Mouse (Mus musculus): ENCODE measurements around the gene Spryd3. TPM values are rescaled to one million over a fixed set of nuclear protein-coding genes. Genes with fewer than 3 reads are reported as not detected.

Gene Spryd3
- polyA plus RNA-seq, 1 experiment = 46.6 TPM

DNA sequence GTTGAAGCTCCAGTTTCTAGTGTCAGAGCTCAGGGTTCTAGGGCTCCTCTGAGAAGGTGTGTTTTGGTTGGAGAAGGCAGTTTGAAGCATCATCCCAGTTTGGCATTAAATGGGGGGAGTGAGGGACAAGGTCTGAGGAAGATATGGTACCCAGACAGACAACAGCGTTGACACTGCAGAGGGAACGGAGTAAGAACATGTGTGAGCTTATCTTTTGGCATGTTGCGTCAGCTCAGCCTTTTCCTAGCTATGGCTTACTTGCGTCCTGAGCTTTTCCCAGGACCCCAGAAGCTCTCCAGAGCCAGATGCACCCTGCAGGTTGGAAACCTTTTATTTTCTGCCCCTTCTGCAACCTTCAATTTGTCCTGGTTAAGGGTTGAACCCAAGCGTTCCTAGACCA, 10.1 kb upstream of the Spryd3 start:
- no peaks in the 10 kb centered on the region for H3K36me3 ChIP-seq (ENCODE audit: control insufficient read depth, insufficient read depth, low read length)
- no peak overlapping the region for H3K27ac ChIP-seq (ENCODE audit: control insufficient read depth, insufficient read depth, low read depth, low read length)
- H3K4me3 ChIP-seq (ENCODE audit: control insufficient read depth, low read depth, low read length) = no peak overlapping the region
- TF ChIP-seq POLR2A (IDR thresholded peaks at IDR 0.05; ENCODE audit: control insufficient read depth, low read depth, low read length) (no peak), CTCF (IDR thresholded peaks at IDR 0.05; ENCODE audit: control insufficient read depth, insufficient read depth, insufficient replicate concordance, low read depth, low read length) (no peak)
- H3K27me3 ChIP-seq (ENCODE audit: control insufficient read depth, insufficient read depth, low read length) = no peaks in the 10 kb centered on the region; the same call in none of the 2 replicates
- H3K4me1 ChIP-seq (ENCODE audit: control insufficient read depth, insufficient read depth, low read length) = peaks cover 13% of the 10 kb centered on the region

DNA sequence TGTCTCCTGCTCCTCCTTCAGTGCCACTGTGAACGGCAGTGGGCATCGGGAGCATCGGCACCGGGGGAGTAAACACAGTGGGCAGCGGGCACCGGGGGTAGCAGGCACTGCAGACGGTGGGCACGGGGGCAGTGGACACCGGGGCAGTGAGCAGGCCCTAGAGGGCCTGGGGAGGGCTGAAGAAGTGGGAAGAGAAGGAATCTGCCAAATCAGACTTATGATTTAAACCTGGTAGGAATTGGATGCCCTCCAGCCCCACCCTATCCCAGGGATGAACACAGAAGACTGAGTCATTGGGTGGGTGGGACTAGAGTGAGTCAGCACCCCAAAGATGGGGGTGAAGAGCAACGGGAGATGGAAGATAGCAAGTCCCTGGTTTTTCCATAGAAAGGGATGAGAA, 9.3 kb upstream of the Spryd3 start:
- Histone ChIP-seq H3K27ac (ENCODE audit: control insufficient read depth, insufficient read depth, low read depth, low read length) (peak overlapping the region; percentile 20; the same call in 1 of the 2 replicates), H3K4me3 (ENCODE audit: control insufficient read depth, low read depth, low read length) (peak overlapping the region; percentile 49), H3K4me1 (ENCODE audit: control insufficient read depth, insufficient read depth, low read length) (peaks cover 10% of the 10 kb centered on the region), H3K36me3 (ENCODE audit: control insufficient read depth, insufficient read depth, low read length) (no peaks in the 10 kb centered on the region), H3K27me3 (ENCODE audit: control insufficient read depth, insufficient read depth, low read length) (no peaks in the 10 kb centered on the region; the same call in none of the 2 replicates)
- TF ChIP-seq CTCF (IDR thresholded peaks at IDR 0.05; ENCODE audit: control insufficient read depth, insufficient read depth, insufficient replicate concordance, low read depth, low read length) (no peak), POLR2A (IDR thresholded peaks at IDR 0.05; ENCODE audit: control insufficient read depth, low read depth, low read length) (no peak)

DNA sequence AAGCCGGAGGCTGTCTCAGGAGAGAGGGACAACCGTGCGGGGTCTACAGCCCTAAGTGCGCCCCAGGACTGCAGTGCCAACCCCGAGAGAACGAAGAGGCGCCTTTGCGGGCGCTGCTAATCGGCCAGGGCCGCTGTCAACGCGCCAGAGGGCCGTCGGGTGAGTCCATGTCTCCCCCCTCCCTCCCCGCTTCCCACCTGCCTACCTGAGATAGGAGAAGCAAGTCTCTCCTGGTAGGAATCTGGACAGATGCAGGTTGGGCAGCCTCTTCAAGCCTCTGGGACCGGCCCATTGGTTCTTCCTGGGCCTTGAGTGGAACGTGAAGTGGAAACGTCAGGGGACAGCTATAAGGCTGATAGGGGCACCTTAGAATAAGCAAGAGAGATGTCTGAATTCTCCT, 8.7 kb upstream of the Spryd3 start:
- TF ChIP-seq CTCF (IDR thresholded peaks at IDR 0.05; ENCODE audit: control insufficient read depth, insufficient read depth, insufficient replicate concordance, low read depth, low read length) = no peak
- TF ChIP-seq POLR2A (IDR thresholded peaks at IDR 0.05; ENCODE audit: control insufficient read depth, low read depth, low read length) = no peak
- H3K4me1 ChIP-seq (ENCODE audit: control insufficient read depth, insufficient read depth, low read length) = peaks cover 10% of the 10 kb centered on the region
- no peaks in the 10 kb centered on the region for H3K36me3 ChIP-seq (ENCODE audit: control insufficient read depth, insufficient read depth, low read length)
- H3K27me3 ChIP-seq (ENCODE audit: control insufficient read depth, insufficient read depth, low read length) = no peaks in the 10 kb centered on the region; the same call in none of the 2 replicates
- peak overlapping the region; percentile 49 for H3K4me3 ChIP-seq (ENCODE audit: control insufficient read depth, low read depth, low read length)
- 0 out of 2 replicates have a peak overlapping the region, but pooled peaks have one; percentile 20 for H3K27ac ChIP-seq (ENCODE audit: control insufficient read depth, insufficient read depth, low read depth, low read length)

DNA sequence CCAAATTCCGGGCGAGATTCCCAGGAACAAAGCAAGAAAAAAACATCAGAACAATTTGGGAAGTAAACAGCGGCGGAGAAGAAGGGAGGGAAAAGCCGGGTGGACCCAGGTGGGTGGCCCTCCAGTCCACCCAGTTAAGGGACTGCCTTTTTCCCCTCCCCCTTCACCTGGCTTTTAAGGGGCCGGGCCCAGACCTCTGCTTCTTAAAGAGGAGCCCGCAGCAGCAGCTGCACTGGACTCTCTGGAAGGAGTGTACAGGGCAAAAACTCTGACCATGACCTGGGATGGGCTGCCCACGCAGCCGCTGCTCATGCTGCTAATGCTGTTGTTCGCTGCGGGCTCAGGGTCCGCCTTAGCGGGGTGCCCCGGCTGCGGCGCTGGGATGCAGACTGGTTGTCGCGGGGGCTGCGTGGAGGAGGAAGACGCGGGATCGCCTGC, 8.3 kb upstream of the Spryd3 start, which contains the start of gene Igfbp6:
TSS of gene Igfbp6 (plus strand) at position 89 of the 438 bp plus-strand sequence.
- Histone ChIP-seq H3K27ac (ENCODE audit: control insufficient read depth, insufficient read depth, low read depth, low read length) (peak within 1 kb of the TSS; percentile 74), H3K4me1 (ENCODE audit: control insufficient read depth, insufficient read depth, low read length) (peaks cover 10% of the 10 kb centered on the region), H3K27me3 (ENCODE audit: control insufficient read depth, insufficient read depth, low read length) (no peaks in the 10 kb centered on the region; the same call in none of the 2 replicates), H3K36me3 (ENCODE audit: control insufficient read depth, insufficient read depth, low read length) (no peaks in the 10 kb centered on the region), H3K4me3 (ENCODE audit: control insufficient read depth, low read depth, low read length) (peak within 1 kb of the TSS; percentile 49)
- TF ChIP-seq CTCF (IDR thresholded peaks at IDR 0.05; ENCODE audit: control insufficient read depth, insufficient read depth, insufficient replicate concordance, low read depth, low read length) (no peak), POLR2A (IDR thresholded peaks at IDR 0.05; ENCODE audit: control insufficient read depth, low read depth, low read length) (no peak)

DNA sequence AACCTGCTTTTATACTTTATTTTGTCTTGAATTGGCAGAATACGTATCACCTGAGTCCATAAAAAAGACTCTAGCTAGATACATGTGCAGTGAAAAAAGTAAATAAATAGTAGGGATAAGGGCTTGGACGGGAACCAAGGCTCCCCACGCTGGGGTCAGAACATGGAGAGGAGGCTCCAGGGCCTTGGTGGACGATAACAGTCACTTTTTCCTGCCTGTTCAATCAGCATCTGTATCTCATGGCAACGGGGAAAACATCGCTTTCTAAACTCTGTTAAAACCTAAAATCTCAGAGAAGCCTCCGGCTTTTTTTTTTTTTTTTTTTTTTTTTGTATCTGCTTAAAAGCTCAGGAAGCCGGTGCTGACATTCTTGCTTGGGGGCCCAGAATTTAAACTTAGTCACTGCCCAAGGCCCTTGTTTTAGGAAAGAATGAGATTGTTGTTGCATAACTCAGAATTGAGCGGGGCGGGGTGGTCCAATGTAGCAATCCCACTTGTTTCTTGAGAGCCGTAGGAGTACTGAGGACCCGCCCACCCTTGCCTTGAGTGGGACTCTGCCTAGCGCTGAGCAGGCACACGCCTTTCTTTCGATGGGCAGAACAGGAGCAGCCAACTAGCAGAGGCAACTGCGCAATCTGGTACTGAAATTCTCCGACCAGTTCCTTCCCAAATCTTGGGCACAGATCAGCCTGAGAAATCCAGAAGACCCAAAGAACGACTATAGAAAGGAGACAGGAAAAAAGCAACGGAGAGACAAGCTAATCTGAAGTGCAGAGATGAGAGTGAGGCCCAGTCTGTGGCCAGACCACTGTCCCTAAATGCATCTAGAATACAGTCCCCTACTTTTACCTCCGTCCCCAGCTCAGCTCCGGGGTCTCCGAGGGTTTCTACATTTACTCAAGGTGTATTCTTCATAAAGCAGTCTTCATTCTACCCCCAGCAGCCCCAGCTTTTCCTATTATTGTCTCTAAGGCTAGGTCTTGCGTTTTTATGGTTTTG, 7.2 kb upstream of the Spryd3 start:
- peak overlapping the region; percentile 74 for H3K27ac ChIP-seq (ENCODE audit: control insufficient read depth, insufficient read depth, low read depth, low read length)
- no peak overlapping the region for H3K4me3 ChIP-seq (ENCODE audit: control insufficient read depth, low read depth, low read length)
- no peak for TF ChIP-seq CTCF (IDR thresholded peaks at IDR 0.05; ENCODE audit: control insufficient read depth, insufficient read depth, insufficient replicate concordance, low read depth, low read length)
- no peak for TF ChIP-seq POLR2A (IDR thresholded peaks at IDR 0.05; ENCODE audit: control insufficient read depth, low read depth, low read length)
- H3K4me1 ChIP-seq (ENCODE audit: control insufficient read depth, insufficient read depth, low read length) = peaks cover 10% of the 10 kb centered on the region
- no peaks in the 10 kb centered on the region; the same call in none of the 2 replicates for H3K27me3 ChIP-seq (ENCODE audit: control insufficient read depth, insufficient read depth, low read length)
- no peaks in the 10 kb centered on the region for H3K36me3 ChIP-seq (ENCODE audit: control insufficient read depth, insufficient read depth, low read length)

DNA sequence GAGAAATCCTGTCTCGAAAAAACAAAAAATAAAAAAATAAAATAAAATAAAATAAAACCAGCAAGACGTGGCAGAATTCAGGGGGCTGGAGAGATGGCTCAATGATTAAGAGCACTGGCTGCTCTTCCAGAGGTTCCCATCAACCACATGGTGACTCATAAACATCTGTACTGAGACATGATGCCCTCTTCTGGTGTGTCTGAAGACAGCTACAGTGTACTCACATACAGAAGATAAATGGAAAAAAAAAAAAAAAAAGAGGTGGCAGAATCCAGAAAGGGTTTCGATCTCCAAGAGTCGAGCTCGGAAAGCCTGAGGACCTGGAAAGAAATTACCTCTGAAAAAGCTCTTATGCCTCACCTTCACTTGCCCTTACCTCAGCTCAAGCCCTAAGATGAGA, 5.1 kb upstream of the Spryd3 start:
- Histone ChIP-seq H3K36me3 (ENCODE audit: control insufficient read depth, insufficient read depth, low read length) (no peaks in the 10 kb centered on the region), H3K4me3 (ENCODE audit: control insufficient read depth, low read depth, low read length) (no peak overlapping the region), H3K4me1 (ENCODE audit: control insufficient read depth, insufficient read depth, low read length) (peaks cover 13% of the 10 kb centered on the region), H3K27ac (ENCODE audit: control insufficient read depth, insufficient read depth, low read depth, low read length) (no peak overlapping the region), H3K27me3 (ENCODE audit: control insufficient read depth, insufficient read depth, low read length) (no peaks in the 10 kb centered on the region; the same call in none of the 2 replicates)
- TF ChIP-seq POLR2A (IDR thresholded peaks at IDR 0.05; ENCODE audit: control insufficient read depth, low read depth, low read length) (no peak), CTCF (IDR thresholded peaks at IDR 0.05; ENCODE audit: control insufficient read depth, insufficient read depth, insufficient replicate concordance, low read depth, low read length) (no peak)

DNA sequence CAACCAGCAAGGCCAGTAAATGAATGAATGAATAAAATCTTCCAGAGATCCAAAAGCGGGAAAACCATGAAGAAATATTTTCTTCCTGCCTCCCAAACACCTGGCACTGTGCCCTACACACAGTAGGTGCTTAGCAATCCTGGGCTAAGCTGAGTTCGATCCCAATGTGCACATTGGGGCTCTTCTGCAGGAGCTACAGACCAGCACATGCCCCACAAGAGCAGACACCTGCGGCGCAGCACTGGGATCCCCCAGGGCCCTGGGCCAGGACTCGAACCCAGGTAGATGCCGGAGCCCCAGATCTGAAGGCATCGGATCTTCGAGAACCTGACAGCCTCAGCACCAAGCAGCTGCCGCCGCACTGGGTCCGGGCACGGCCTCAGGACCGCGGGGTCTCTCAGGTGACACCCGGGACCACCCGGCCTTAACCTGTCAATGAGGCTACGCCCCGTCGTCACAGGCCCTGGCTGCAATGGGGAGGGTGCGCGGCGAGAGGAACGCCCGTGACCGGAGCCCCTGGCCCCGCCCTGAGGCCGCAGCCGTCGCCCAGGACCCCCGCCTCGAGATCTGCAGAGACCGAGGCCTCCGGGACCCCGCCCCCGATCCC, 409 bp downstream of the Spryd3 start:
- Histone ChIP-seq H3K27ac (ENCODE audit: control insufficient read depth, insufficient read depth, low read depth, low read length) (peak overlapping the region; percentile 82), H3K27me3 (ENCODE audit: control insufficient read depth, insufficient read depth, low read length) (no peaks in the 10 kb centered on the region), H3K4me1 (ENCODE audit: control insufficient read depth, insufficient read depth, low read length) (peaks cover 7% of the 10 kb centered on the region), H3K4me3 (ENCODE audit: control insufficient read depth, low read depth, low read length) (peak overlapping the region; percentile 94), H3K36me3 (ENCODE audit: control insufficient read depth, insufficient read depth, low read length) (no peaks in the 10 kb centered on the region)
- TF ChIP-seq POLR2A (IDR thresholded peaks at IDR 0.05; ENCODE audit: control insufficient read depth, low read depth, low read length) (no peak), CTCF (IDR thresholded peaks at IDR 0.05; ENCODE audit: control insufficient read depth, insufficient read depth, insufficient replicate concordance, low read depth, low read length) (no peak)
